Mouse (Mus musculus): ENCODE data around the gene Pde5a. TPM values are rescaled to one million over a fixed set of nuclear protein-coding genes. Genes with fewer than 3 reads are reported as not detected.

Gene Pde5a
- polyA plus RNA-seq, 1 experiment = 0.62 TPM

DNA sequence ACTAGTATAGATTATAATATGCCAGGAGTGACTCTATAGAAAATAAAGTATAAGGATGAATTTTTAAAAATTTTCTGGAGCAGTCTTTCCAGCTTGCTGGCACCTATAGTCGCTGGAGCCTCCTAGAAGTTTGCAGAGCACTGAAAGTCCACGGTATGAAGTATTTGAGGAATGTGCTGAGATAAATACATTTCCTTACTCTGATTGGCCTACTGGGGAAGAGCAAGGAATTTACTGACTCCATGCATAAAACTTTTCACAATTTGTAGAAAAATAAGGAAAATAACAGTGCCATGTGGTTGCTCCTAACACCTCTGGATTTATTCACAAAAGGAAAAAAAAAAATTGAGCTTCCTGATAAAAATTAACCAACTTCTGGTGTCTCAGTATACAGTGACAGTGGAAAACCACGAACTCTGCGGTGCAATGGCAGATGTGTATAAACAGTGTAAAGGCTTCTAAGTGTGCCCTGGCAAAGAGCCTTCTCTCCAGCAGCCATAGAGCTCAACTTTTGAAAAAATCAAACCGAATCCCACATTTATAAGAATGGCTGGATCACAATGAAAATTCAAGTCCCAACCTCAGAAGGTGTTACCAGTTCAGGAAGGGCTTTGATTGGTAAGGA, 119.8 kb downstream of the Pde5a start:
- Histone ChIP-seq H3K27ac (ENCODE audit: control insufficient read depth, insufficient read depth, low read depth, low read length) (no peak overlapping the region), H3K4me1 (ENCODE audit: control insufficient read depth, insufficient read depth, low read length) (no peaks in the 10 kb centered on the region), H3K4me3 (ENCODE audit: control insufficient read depth, low read depth, low read length) (no peak overlapping the region), H3K27me3 (ENCODE audit: control insufficient read depth, insufficient read depth, low read length) (no peaks in the 10 kb centered on the region), H3K36me3 (ENCODE audit: control insufficient read depth, insufficient read depth, low read length) (no peaks in the 10 kb centered on the region)
- no peak for TF ChIP-seq POLR2A (IDR thresholded peaks at IDR 0.05; ENCODE audit: control insufficient read depth, low read depth, low read length)
- TF ChIP-seq CTCF (IDR thresholded peaks at IDR 0.05; ENCODE audit: control insufficient read depth, insufficient read depth, insufficient replicate concordance, low read depth, low read length) = no peak

GRCm38 (mm10) chr3:122855149-122855548, 126.4 kb downstream of the Pde5a start:
- Histone ChIP-seq H3K27me3 (ENCODE audit: control insufficient read depth, insufficient read depth, low read length) (no peaks in the 10 kb centered on the region), H3K4me1 (ENCODE audit: control insufficient read depth, insufficient read depth, low read length) (peaks cover 2% of the 10 kb centered on the region), H3K27ac (ENCODE audit: control insufficient read depth, insufficient read depth, low read depth, low read length) (peak overlapping the region; percentile 42; the same call in 1 of the 2 replicates), H3K4me3 (ENCODE audit: control insufficient read depth, low read depth, low read length) (peak overlapping the region; percentile 40; the same call in 1 of the 2 replicates), H3K36me3 (ENCODE audit: control insufficient read depth, insufficient read depth, low read length) (no peaks in the 10 kb centered on the region)
- TF ChIP-seq CTCF (IDR thresholded peaks at IDR 0.05; ENCODE audit: control insufficient read depth, insufficient read depth, insufficient replicate concordance, low read depth, low read length) (no peak), POLR2A (IDR thresholded peaks at IDR 0.05; ENCODE audit: control insufficient read depth, low read depth, low read length) (no peak)

DNA sequence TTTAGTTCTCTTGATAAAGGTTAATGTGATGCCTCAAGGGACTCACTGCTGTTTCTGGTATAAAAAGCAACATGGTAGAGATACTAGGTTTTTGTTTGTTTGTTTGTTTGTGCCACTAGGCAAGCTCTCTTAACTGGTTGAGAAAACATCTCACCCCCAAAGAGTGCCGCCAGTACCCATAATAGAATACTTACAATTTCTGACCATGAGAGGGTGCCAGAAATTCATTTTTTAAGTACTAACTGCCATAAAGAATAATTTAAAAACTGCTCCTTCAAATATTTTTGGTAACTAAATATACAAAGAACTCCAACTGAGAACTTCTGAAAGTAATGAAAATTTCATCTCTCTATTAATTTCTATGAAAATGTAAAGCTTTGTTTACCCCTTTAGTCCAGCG, 131.1 kb downstream of the Pde5a start:
- Histone ChIP-seq H3K4me1 (ENCODE audit: control insufficient read depth, insufficient read depth, low read length) (peaks cover 2% of the 10 kb centered on the region), H3K36me3 (ENCODE audit: control insufficient read depth, insufficient read depth, low read length) (no peaks in the 10 kb centered on the region), H3K27ac (ENCODE audit: control insufficient read depth, insufficient read depth, low read depth, low read length) (no peak overlapping the region), H3K27me3 (ENCODE audit: control insufficient read depth, insufficient read depth, low read length) (no peaks in the 10 kb centered on the region), H3K4me3 (ENCODE audit: control insufficient read depth, low read depth, low read length) (no peak overlapping the region)
- TF ChIP-seq CTCF (IDR thresholded peaks at IDR 0.05; ENCODE audit: control insufficient read depth, insufficient read depth, insufficient replicate concordance, low read depth, low read length) = no peak
- no peak for TF ChIP-seq POLR2A (IDR thresholded peaks at IDR 0.05; ENCODE audit: control insufficient read depth, low read depth, low read length)

DNA sequence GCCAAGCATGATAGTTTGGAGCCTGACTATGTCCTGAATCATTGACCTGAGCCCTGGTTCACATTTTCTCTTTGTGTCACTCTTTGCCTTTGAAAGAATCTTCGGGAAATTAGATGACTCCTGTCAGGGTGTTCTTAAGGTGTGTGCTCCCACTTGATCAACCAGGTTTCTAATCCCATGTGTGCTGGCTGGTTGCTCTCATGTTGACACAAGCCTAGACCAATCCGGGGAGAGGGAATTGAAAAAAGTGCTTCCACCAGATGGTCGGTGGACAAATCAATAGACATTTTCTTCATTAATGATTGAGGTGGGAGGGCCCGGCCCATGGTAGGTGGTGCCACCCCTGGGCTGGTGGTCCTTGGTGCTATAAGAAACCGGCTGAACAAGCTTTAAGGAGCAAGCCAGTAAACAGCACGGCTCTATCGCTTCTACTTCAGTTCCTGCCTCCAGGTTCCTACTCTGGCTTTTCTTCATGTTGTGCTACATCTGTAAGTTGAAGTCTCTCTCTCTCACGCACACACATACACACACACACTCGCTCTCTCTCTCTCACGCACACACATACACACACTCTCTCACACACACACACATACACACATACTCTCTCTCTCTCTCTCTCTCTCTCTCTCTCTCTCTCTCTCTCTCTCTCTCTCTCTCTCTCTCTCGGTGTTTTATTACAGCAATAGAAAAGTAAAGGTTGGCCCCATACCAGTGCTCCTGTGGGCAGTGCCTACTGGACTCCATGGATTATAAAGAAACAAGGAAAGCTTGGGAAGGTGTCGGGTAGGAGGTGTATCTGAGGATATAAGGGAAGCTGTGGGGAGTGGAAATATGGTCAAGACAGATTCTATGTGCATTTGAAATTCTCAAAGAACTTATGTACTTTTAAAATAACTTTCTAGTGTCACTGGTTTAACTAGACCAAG, 132.1 kb downstream of the Pde5a start:
- H3K27ac ChIP-seq (ENCODE audit: control insufficient read depth, insufficient read depth, low read depth, low read length) = no peak overlapping the region
- H3K36me3 ChIP-seq (ENCODE audit: control insufficient read depth, insufficient read depth, low read length) = no peaks in the 10 kb centered on the region
- no peak for TF ChIP-seq POLR2A (IDR thresholded peaks at IDR 0.05; ENCODE audit: control insufficient read depth, low read depth, low read length)
- no peak for TF ChIP-seq CTCF (IDR thresholded peaks at IDR 0.05; ENCODE audit: control insufficient read depth, insufficient read depth, insufficient replicate concordance, low read depth, low read length)
- peaks cover under 1% of the 10 kb centered on the region for H3K4me1 ChIP-seq (ENCODE audit: control insufficient read depth, insufficient read depth, low read length)
- no peaks in the 10 kb centered on the region for H3K27me3 ChIP-seq (ENCODE audit: control insufficient read depth, insufficient read depth, low read length)
- H3K4me3 ChIP-seq (ENCODE audit: control insufficient read depth, low read depth, low read length) = no peak overlapping the region

DNA sequence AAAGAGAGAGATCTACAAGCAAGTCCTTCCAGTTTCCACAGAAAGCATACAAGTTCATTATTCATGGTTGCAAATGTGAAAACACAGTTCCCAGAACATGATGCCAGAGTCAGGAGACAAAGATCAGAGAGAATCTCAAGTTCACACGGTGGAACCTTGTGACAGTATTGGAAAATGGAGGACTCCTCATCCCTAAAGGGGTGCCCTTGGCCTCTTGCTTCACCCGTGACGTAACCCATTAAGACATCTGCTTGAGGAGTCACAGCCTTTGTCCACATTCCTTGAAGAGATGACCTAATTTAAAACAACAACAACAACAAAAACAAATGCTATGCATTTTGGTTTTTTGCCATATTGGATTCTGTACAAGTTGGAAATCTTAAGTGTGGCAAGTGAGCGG, 136.3 kb downstream of the Pde5a start:
- Histone ChIP-seq H3K36me3 (ENCODE audit: control insufficient read depth, insufficient read depth, low read length) (no peaks in the 10 kb centered on the region), H3K27ac (ENCODE audit: control insufficient read depth, insufficient read depth, low read depth, low read length) (no peak overlapping the region), H3K4me1 (ENCODE audit: control insufficient read depth, insufficient read depth, low read length) (no peaks in the 10 kb centered on the region), H3K4me3 (ENCODE audit: control insufficient read depth, low read depth, low read length) (no peak overlapping the region), H3K27me3 (ENCODE audit: control insufficient read depth, insufficient read depth, low read length) (no peaks in the 10 kb centered on the region)
- TF ChIP-seq CTCF (IDR thresholded peaks at IDR 0.05; ENCODE audit: control insufficient read depth, insufficient read depth, insufficient replicate concordance, low read depth, low read length) = no peak
- TF ChIP-seq POLR2A (IDR thresholded peaks at IDR 0.05; ENCODE audit: control insufficient read depth, low read depth, low read length) = no peak

- H3K27me3 ChIP-seq (ENCODE audit: control insufficient read depth, insufficient read depth, low read length) = no peaks in the 10 kb centered on the region
- no peak overlapping the region for H3K27ac ChIP-seq (ENCODE audit: control insufficient read depth, insufficient read depth, low read depth, low read length)
- H3K4me1 ChIP-seq (ENCODE audit: control insufficient read depth, insufficient read depth, low read length) = no peaks in the 10 kb centered on the region
- H3K4me3 ChIP-seq (ENCODE audit: control insufficient read depth, low read depth, low read length) = no peak overlapping the region
- TF ChIP-seq POLR2A (IDR thresholded peaks at IDR 0.05; ENCODE audit: control insufficient read depth, low read depth, low read length) (no peak), CTCF (IDR thresholded peaks at IDR 0.05; ENCODE audit: control insufficient read depth, insufficient read depth, insufficient replicate concordance, low read depth, low read length) (no peak)
- H3K36me3 ChIP-seq (ENCODE audit: control insufficient read depth, insufficient read depth, low read length) = no peaks in the 10 kb centered on the region
These were observed 139.5 kb downstream of the Pde5a start for GRCm38 (mm10) chr3:122868270-122868669.

DNA sequence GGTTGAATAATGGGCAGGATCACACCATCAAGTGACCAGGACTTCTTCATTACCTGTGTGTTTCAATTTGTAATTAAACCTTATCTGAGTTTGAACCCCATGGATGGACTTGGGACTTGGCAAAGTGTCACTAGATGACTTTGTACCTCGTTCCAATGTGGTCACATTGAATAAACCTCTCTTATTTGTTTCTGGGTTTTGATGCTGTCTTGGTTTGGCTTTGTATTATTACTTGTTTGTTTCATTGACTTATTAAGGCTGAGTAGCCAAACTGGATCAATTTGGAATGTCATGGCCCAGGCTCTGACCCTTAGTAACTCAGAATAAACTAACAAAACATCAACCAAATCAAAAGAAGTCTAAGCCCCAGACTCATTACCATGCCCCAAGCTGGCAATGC, 142.8 kb downstream of the Pde5a start:
- H3K27me3 ChIP-seq (ENCODE audit: control insufficient read depth, insufficient read depth, low read length) = no peaks in the 10 kb centered on the region
- H3K27ac ChIP-seq (ENCODE audit: control insufficient read depth, insufficient read depth, low read depth, low read length) = no peak overlapping the region
- TF ChIP-seq POLR2A (IDR thresholded peaks at IDR 0.05; ENCODE audit: control insufficient read depth, low read depth, low read length) (no peak), CTCF (IDR thresholded peaks at IDR 0.05; ENCODE audit: control insufficient read depth, insufficient read depth, insufficient replicate concordance, low read depth, low read length) (no peak)
- no peak overlapping the region for H3K4me3 ChIP-seq (ENCODE audit: control insufficient read depth, low read depth, low read length)
- H3K36me3 ChIP-seq (ENCODE audit: control insufficient read depth, insufficient read depth, low read length) = no peaks in the 10 kb centered on the region
- no peaks in the 10 kb centered on the region for H3K4me1 ChIP-seq (ENCODE audit: control insufficient read depth, insufficient read depth, low read length)
